Mouse (Mus musculus) neural tube, embryonic 13.5 days (tissue): ENCODE results near the gene Fam149a. TPM values are rescaled to one million over a fixed set of nuclear protein-coding genes. Genes with fewer than 3 reads are reported as not detected.

Experiments used
- ATAC-seq: fragments of 200-750 bp; cut with Nextera tagmentation; 2 replicates; pipeline ENCODE4 v1.8.0; 2017; ENCODE audit warnings: low read depth, mild to moderate bottlenecking, moderate TSS enrichment, moderate library complexity
- H3K27ac ChIP-seq: fragments of 300-500 bp; sonication (generic); replicated peaks from 2 replicates; pipeline ENCODE4 v1.5.1; 2015; ENCODE audit warnings: moderate library complexity, mild to moderate bottlenecking, inconsistent platforms
- H3K27me3 ChIP-seq: fragments of 300-500 bp; sonication (generic); 2 replicates; pipeline ENCODE4 v1.6.1; 2015; ENCODE audit warnings: mild to moderate bottlenecking, inconsistent platforms
- H3K36me3 ChIP-seq: fragments of 300-500 bp; sonication (generic); 2 replicates; pipeline ENCODE4 v1.6.1; 2015; ENCODE audit warnings: mild to moderate bottlenecking, inconsistent platforms
- H3K4me1 ChIP-seq: fragments of 300-500 bp; sonication (generic); replicated peaks from 2 replicates; pipeline ENCODE4 v1.6.1; 2015; ENCODE audit warnings: inconsistent platforms
- H3K4me2 ChIP-seq: fragments of 300-500 bp; sonication (generic); 2 replicates; pipeline ENCODE4 v1.6.1; 2015; ENCODE audit warnings: inconsistent platforms, mild to moderate bottlenecking, moderate library complexity
- H3K4me3 ChIP-seq: fragments of 300-500 bp; sonication (generic); 2 replicates; pipeline ENCODE4 v1.5.1; 2015; ENCODE audit warnings: mild to moderate bottlenecking, inconsistent platforms
- H3K9ac ChIP-seq: fragments of 300-500 bp; sonication (generic); 2 replicates; pipeline ENCODE4 v1.6.1; 2015; ENCODE audit warnings: moderate library complexity, mild to moderate bottlenecking, inconsistent platforms
- H3K9me3 ChIP-seq: fragments of 300-500 bp; sonication (generic); 2 replicates; pipeline ENCODE4 v1.6.1; 2016; ENCODE audit warnings: inconsistent platforms
- WGBS: fragments of 180-500 bp; shearing (Covaris S2); methylation state at CpG from one replicate; pipeline ENCODE4 v1.1.7; 2015; 5-methylcytosine and 5-hydroxymethylcytosine counted together
- polyA plus RNA-seq: library from polyadenylated mRNA; unstranded; fragments of >200 nt; fragmentation: Nextera tagmentation; extraction: Ambion mirVana; gene quantifications from 2 replicates; pipeline ENCODE4 v1.2.1, GENCODE M21; 2015

The Fam149a gene
- polyA plus RNA-seq = 7.1 TPM in 2 replicates

DNA sequence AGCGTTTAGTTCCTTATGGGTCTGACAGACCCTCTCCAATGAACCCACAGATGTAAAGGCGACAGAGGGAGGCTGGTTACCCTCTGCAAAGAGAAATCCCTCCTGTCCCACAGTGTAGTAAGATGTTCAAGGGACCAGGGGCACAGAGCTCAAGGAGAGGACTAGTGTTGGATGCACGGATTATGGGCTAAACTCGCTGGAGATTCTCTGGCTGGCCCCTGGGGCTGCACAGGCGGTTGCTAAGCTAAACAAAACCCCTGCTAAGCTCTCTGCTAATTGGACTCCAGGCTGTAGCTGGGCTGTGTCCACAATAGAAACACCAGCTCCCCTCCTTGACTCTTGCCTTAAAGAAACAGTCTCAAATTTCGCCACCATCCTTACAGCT, at the start of gene Fam149a:
Gene Fam149a, minus strand, starts transcription at position 329 of the 385 bp plus-strand sequence.
- H3K4me2 ChIP-seq = peak within 1 kb of the TSS; percentile 84
- H3K27me3 ChIP-seq = peaks cover 18% of the 10 kb centered on the region; the same call in 1 of the 2 replicates
- peak within 1 kb of the TSS; percentile 42 for H3K4me3 ChIP-seq
- no peaks in the 10 kb centered on the region for H3K9me3 ChIP-seq
- H3K36me3 ChIP-seq = no peaks in the 10 kb centered on the region
- peak; percentile 68 for ATAC-seq
- H3K27ac ChIP-seq = no peak within 1 kb of the TSS
- H3K4me1 ChIP-seq = peaks cover 16% of the 10 kb centered on the region
- 1% methylated on average over 6 of the region's 6 CpGs for WGBS
- peak within 1 kb of the TSS; percentile 66 for H3K9ac ChIP-seq

DNA sequence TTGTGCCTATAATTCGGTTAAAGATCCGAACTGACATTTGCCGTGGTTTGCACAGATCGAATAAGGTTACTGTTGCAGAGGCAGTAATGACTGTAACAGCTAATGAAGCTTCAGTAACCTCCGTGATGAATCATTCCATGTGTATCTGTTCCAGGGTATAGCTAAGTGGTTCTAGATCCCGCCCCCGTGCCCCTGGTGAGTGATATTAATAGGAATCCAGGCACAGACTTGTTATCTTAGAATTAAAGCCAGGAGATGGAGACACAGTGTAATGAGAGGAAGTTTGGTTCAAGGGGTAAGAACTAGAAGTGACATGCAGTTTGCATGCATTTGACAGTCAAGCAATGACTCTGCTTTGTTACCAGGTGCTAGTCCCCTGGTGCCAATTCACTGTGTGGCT, 38.1 kb upstream of the Fam149a start:
- no peaks in the 10 kb centered on the region for H3K36me3 ChIP-seq
- no peak overlapping the region for H3K4me2 ChIP-seq
- no peak overlapping the region for H3K27ac ChIP-seq
- no peaks in the 10 kb centered on the region for H3K27me3 ChIP-seq
- H3K4me3 ChIP-seq = no peak overlapping the region
- WGBS = 91% methylated on average over 7 of the region's 7 CpGs
- H3K4me1 ChIP-seq = no peaks in the 10 kb centered on the region
- H3K9me3 ChIP-seq = no peaks in the 10 kb centered on the region
- ATAC-seq = no peak
- H3K9ac ChIP-seq = no peak overlapping the region

DNA sequence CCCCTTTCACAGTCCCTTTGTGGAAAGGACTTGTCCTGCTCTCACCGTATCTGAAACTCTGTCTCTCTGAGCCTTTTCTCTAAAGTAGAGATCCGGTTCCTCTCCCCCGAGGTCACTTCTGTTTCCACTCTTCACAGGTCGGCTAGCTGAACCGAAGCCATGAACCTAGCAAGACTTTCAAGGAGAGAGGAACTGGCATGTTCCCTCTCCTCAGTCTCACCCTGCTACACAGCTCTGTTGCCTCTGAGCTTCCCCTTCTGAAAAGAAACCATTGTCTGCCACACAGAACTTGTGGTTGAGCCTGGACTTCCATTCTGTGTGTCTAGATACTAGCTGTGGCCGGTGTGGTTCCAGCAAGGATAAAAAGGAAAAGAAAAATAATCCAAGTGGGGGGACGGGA, 32.9 kb upstream of the Fam149a start:
- 84% methylated on average over 7 of the region's 7 CpGs for WGBS
- no peak overlapping the region for H3K9ac ChIP-seq

DNA sequence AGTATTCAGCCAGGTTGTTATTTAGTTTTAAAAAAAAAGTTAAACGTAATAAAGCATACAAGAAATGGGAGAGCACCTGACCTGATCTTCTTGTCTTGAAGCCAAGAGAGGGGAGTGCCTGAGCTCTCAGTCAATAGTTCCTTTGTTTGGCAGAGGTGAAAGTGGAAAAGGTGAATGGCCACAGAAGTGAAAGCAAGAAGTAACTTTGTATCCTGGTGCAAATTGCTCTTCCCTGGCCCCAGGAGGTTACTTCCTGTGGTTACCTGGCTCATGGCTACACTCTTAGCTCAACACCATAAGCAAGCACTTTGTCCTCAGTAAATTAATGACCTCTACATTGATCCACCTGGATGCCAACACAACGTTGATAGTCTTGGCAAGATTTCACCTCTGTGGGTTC, 28.8 kb upstream of the Fam149a start, which contains the start of gene Tlr3:
Gene Tlr3, minus strand, starts transcription at position 199 of the 400 bp plus-strand sequence.
- no peaks in the 10 kb centered on the region for H3K9me3 ChIP-seq
- 83% methylated on average over 2 of the region's 2 CpGs for WGBS
- H3K4me2 ChIP-seq = peak within 1 kb of the TSS; percentile 50
- no peak for ATAC-seq
- no peak within 1 kb of the TSS for H3K27ac ChIP-seq
- H3K4me1 ChIP-seq = peaks cover 7% of the 10 kb centered on the region
- no peak within 1 kb of the TSS; the same call in 1 of the 2 replicates for H3K9ac ChIP-seq
- peak within 1 kb of the TSS; percentile 29 for H3K4me3 ChIP-seq
- H3K36me3 ChIP-seq = no peaks in the 10 kb centered on the region
- no peaks in the 10 kb centered on the region for H3K27me3 ChIP-seq

More for the DNA sequence above, 32.9 kb upstream of the Fam149a start:
- H3K36me3 ChIP-seq = no peaks in the 10 kb centered on the region
- no peak overlapping the region for H3K4me2 ChIP-seq
- no peaks in the 10 kb centered on the region for H3K27me3 ChIP-seq
- H3K27ac ChIP-seq = no peak overlapping the region
- no peak overlapping the region for H3K4me3 ChIP-seq
- ATAC-seq = no peak
- no peaks in the 10 kb centered on the region for H3K9me3 ChIP-seq
- H3K4me1 ChIP-seq = peaks cover 7% of the 10 kb centered on the region

DNA sequence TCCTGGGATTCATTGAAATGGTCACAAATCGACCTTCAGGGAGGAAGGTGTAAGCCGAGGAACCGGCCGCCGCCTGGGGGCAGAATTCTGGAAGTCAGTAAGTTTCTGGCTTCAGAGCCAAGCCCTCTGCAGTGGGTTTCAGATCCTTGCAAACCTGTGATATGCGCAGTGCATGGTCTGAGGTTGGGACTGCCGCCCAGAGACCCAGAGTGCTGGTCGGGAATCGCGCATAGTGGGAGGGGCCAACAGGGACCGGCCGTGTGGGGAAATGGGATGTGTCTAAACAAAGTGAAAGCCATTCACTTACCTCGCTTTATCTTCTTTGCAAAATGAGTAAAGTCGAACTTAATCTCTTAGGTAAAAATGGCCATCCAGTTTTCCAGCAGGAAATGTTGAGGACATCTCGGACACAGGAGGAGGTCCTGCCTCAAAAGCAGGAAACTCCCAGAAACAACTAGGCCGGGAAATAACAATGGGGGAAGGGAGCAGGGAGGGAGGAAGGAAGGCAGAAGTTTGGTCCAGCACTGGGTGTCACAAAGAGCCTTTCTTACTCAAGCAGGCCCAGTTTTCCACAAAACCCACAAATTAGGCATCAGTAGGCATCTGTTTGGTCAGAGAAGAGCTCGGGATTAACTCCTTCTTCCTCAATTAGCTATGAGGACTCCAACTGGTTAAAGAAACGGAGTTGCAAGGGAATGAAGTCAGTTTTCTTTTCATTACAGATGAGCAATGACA, 28.2 kb upstream of the Fam149a start:
- Histone ChIP-seq H3K9ac (no peak overlapping the region; the same call in 1 of the 2 replicates), H3K4me1 (peaks cover 7% of the 10 kb centered on the region), H3K4me3 (peak overlapping the region; percentile 29), H3K9me3 (no peaks in the 10 kb centered on the region), H3K4me2 (peak overlapping the region; percentile 50), H3K27ac (no peak overlapping the region), H3K36me3 (no peaks in the 10 kb centered on the region), H3K27me3 (no peaks in the 10 kb centered on the region)
- 12% methylated on average over 18 of the region's 18 CpGs for WGBS
- peak; percentile 91 for ATAC-seq

DNA sequence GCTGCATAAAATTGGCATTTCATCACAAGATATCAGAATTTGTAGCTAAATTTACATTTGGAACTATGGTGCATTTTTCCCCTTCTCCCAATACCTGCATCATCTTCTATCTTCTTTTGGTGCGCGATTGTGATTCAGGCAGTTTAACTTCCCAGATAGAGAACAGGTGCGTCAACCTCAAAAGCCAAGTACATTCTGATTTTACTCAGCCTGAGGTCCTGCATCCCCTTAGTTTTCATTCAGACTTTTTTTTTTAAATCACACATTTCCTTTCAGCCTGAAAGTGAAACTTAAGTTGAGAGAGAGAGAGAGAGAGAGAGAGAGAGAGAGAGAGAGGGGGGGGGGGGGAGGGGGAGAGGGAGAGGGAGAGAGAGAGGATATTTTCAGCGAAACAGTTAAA, 27.6 kb upstream of the Fam149a start:
- WGBS = 61% methylated on average over 4 of the region's 4 CpGs
- H3K4me2 ChIP-seq = peak overlapping the region; percentile 50
- no peak overlapping the region for H3K9ac ChIP-seq

DNA sequence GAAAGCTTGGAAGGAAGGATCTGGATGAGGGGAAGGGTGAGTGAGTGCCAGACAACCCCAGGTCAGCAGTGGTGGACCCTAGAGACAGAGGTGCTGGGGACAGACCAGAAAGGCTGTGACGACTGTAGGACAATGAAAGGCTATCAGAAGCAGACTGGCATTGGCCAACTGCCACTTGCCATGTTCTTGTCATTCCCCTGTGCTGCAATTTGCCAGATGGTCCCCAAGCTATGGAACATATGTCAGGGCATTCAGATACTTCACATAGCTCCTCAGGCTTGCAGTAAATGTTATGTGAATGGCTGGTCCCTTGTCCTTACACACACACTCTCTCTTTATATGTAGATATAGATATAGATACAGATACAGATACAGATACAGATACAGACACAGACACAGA, 1.2 kb upstream of the Fam149a start:
- 0% methylated on average over 1 of the region's 1 CpGs for WGBS
- no peak for ATAC-seq
- Histone ChIP-seq H3K9ac (no peak overlapping the region), H3K27me3 (peaks cover 18% of the 10 kb centered on the region; the same call in 1 of the 2 replicates), H3K36me3 (no peaks in the 10 kb centered on the region), H3K27ac (no peak overlapping the region), H3K4me1 (peaks cover 16% of the 10 kb centered on the region), H3K4me3 (no peak overlapping the region), H3K9me3 (no peaks in the 10 kb centered on the region), H3K4me2 (no peak overlapping the region)

More for the DNA sequence above, 27.6 kb upstream of the Fam149a start:
- no peak overlapping the region for H3K27ac ChIP-seq
- ATAC-seq = no peak
- peak overlapping the region; percentile 29; the same call in 1 of the 2 replicates for H3K4me3 ChIP-seq
- H3K27me3 ChIP-seq = no peaks in the 10 kb centered on the region
- peaks cover 7% of the 10 kb centered on the region for H3K4me1 ChIP-seq
- H3K36me3 ChIP-seq = no peaks in the 10 kb centered on the region
- no peaks in the 10 kb centered on the region for H3K9me3 ChIP-seq

DNA sequence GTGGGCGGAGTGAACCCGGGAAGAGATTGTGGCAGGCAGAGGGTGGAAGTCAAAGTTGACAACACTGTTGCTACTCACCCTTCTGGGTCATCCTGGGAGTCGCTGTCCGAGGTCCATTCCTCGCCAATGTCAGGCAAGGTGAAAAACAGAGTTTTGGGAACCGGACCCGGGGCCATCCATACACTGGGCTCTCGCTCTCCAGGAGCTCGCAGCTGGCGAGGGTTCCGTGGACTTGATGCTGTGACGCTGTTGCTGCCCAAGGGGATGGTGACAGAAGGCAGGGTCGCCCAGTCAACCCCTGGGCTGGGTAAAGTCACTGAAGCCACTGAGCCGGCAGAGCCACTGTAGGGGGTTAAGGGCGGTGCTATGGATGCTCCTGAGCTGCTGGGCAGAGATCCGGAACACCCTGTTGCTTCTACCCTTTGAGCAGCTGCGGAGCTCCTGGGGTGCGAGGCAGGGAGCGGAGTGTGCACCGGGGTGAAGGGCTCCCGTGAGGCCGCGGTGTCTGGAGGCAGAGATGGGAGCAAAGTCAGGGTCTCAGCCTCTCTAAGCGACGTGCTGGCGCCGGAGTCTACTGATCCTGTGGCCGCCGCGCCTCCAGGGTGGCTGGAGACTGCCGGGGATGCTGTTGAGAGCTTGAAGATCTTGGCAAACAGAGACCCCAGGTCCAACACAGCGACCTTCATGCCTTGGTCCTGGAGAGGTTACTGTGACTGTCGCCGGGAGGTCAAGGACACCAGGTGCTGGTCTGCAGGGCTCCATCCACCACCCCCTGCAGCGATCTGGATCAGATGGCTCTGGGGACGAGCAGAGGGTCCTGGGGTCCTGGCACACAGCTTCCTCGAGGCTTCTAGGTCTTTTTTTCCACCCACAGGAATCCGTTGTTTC, 772 bp downstream of the Fam149a start:
- 2% methylated on average over 38 of the region's 38 CpGs for WGBS
- peaks cover 16% of the 10 kb centered on the region for H3K4me1 ChIP-seq
- peak overlapping the region; percentile 66 for H3K9ac ChIP-seq
- H3K9me3 ChIP-seq = no peaks in the 10 kb centered on the region
- peak; percentile 67 for ATAC-seq
- no peak overlapping the region for H3K27ac ChIP-seq
- H3K4me2 ChIP-seq = peak overlapping the region; percentile 84
- H3K4me3 ChIP-seq = peak overlapping the region; percentile 42
- peaks cover 18% of the 10 kb centered on the region; the same call in 1 of the 2 replicates for H3K27me3 ChIP-seq
- no peaks in the 10 kb centered on the region for H3K36me3 ChIP-seq

DNA sequence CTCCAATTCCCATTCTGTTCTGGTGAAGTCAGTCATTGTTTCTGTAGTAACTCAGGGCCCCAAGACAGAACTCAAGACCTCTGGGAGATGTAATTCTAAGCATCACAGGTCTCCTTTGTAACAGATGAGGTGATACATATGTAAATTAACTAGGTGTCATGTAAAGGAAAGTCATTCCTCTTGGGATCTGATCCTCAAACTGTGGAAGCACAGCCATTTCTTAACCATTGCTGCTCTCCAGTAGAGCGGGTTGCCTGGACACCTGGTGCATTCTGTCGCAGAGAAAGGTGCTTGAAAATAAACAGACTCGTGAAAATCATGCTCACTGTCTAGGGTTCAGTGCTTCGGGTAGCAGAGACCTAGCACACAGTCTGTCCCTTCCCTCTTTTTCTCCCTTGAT, 1.5 kb downstream of the Fam149a start:
- Histone ChIP-seq H3K27me3 (peaks cover 18% of the 10 kb centered on the region; the same call in 1 of the 2 replicates), H3K9me3 (no peaks in the 10 kb centered on the region), H3K4me1 (peaks cover 16% of the 10 kb centered on the region), H3K4me3 (peak overlapping the region; percentile 42; the same call in 1 of the 2 replicates), H3K9ac (no peak overlapping the region), H3K27ac (no peak overlapping the region), H3K4me2 (peak overlapping the region; percentile 84), H3K36me3 (no peaks in the 10 kb centered on the region)
- ATAC-seq = no peak
- 16% methylated on average over 4 of the region's 4 CpGs for WGBS

DNA sequence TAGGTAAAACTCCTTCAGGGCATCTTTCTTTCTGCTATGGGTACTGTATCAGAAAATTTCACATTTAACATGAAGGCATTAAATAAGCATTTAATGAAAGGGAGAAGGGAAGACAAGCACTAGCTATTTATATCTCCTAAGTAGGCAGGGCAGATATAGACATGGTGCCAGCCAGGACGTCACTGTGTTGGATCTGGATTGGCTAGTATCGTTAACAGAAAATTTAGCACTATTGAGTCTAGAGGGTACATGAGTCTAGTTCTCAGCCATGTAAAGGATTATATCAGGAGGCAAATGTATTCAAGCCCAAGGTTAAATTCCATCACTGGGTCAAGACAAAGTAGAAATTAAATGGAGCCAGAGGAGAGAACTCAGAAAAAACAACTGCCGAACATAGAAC, 8.0 kb downstream of the Fam149a start:
- Histone ChIP-seq H3K27ac (no peak overlapping the region), H3K4me1 (no peaks in the 10 kb centered on the region), H3K9ac (no peak overlapping the region), H3K4me2 (no peak overlapping the region), H3K4me3 (no peak overlapping the region), H3K9me3 (no peaks in the 10 kb centered on the region), H3K27me3 (no peaks in the 10 kb centered on the region), H3K36me3 (no peaks in the 10 kb centered on the region)
- 78% methylated on average over 3 of the region's 3 CpGs for WGBS
- no peak for ATAC-seq

DNA sequence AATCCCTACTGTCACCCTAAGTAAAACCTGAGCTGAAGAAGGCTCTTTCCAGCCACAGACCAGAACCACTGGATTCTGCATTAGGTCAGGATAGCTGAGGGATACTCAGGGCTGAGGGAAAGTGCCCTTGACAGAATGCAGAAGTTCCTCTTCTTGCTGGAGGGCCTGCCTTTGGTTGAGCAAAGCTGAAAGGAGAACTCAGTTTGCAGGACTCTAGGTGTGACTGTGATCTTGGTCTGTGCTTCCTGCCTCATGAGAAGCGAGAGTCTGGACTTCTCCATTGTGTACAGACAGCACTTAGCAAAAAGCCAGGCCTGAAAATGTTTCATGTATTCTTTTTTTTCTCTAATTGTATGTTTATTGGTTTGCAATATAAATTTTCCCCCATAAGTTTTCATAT, 14.9 kb downstream of the Fam149a start:
- Histone ChIP-seq H3K27me3 (no peaks in the 10 kb centered on the region), H3K4me2 (no peak overlapping the region), H3K9me3 (no peaks in the 10 kb centered on the region), H3K9ac (no peak overlapping the region), H3K4me1 (no peaks in the 10 kb centered on the region), H3K27ac (no peak overlapping the region), H3K36me3 (no peaks in the 10 kb centered on the region), H3K4me3 (no peak overlapping the region)
- ATAC-seq = no peak
- 91% methylated on average over 1 of the region's 1 CpGs for WGBS

DNA sequence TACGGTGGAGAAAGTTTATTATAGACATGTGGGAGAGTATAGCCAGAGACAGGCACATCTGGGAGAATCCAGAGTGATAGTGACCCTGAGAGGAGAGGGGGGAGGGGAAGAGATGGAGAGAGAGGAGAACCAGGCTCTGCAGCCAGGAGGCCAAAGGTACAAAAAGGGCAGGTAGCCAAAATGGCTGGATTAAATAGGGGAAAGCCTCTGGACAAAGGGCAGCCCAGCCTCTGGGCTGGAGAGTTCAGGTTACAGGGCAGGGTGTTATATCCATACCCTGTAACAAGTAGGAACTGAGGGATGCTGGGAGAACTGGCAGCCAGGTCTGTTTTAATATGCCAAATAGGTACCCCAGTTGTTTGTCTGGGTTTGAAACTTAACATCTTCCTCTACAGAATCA, 18.9 kb downstream of the Fam149a start:
- 92% methylated on average over 1 of the region's 1 CpGs for WGBS
- no peak for ATAC-seq
- Histone ChIP-seq H3K4me1 (peaks cover 5% of the 10 kb centered on the region; the same call in 1 of the 2 replicates), H3K9me3 (no peaks in the 10 kb centered on the region), H3K36me3 (no peaks in the 10 kb centered on the region), H3K27ac (no peak overlapping the region), H3K9ac (no peak overlapping the region), H3K27me3 (no peaks in the 10 kb centered on the region), H3K4me2 (no peak overlapping the region), H3K4me3 (no peak overlapping the region)
